Mouse (Mus musculus): ENCODE measurements at regions not wholly inside any gene's neighbourhood (a gene's known extent, or its start where the extent isn't known, plus 50 kb on each side); places are given as distances from the start of the nearest gene placed in this dataset.

DNA sequence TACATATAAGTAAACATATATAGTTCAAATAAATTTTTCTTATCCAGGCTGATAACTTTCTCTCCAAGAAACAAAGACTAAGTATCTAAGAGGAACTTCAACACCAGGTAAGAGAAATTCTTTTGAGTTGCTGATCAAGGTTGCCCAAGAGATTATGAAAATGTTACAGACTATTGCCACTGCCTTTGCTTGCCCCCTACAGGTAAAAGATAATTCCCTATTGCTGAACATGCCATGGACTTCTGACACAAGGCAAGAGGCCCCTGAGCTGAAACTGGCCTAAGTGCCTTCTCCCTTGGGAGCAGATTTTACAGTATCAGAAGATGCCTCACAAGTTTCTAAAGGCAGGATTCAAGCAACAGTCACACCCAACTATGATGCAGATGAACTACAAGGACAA lies 2914.2 kb upstream of the Gm6569 start:
- no peak overlapping the region for H3K9ac ChIP-seq (replicated peaks)
- H3K36me3 ChIP-seq (replicated peaks; ENCODE audit: control insufficient read depth, insufficient read depth, low read depth), result no peaks in the 10 kb centered on the region
- DNase-seq (ENCODE audit: low read depth in 3 of 3, low spot score in 3 of 3) (no peak), ATAC-seq (ENCODE audit: insufficient read depth) (no peak)
- no peak overlapping the region for H3K4me2 ChIP-seq (ENCODE audit: low read depth)
- H3K4me3 ChIP-seq (ENCODE audit: insufficient read depth in 1 of 2, low read depth in 2 of 2, low read length in 2 of 2), result no peak overlapping the region
- H3K9me3 ChIP-seq (ENCODE audit: control insufficient read depth, low read length), result no peaks in the 10 kb centered on the region
- H3K27ac ChIP-seq, result no peak overlapping the region
- no peak for TF ChIP-seq CTCF (IDR thresholded peaks at IDR 0.05; ENCODE audit: low read depth)
- no peak for TF ChIP-seq EP300 (IDR thresholded peaks at IDR 0.05; ENCODE audit: low read depth)
- no peaks in the 10 kb centered on the region for H3K4me1 ChIP-seq (replicated peaks; ENCODE audit: control insufficient read depth in 2 of 2, insufficient read depth in 2 of 2, low read length in 1 of 2)
- no peaks in the 10 kb centered on the region for H3K27me3 ChIP-seq (ENCODE audit: control insufficient read depth, insufficient read depth, low read length)

DNA sequence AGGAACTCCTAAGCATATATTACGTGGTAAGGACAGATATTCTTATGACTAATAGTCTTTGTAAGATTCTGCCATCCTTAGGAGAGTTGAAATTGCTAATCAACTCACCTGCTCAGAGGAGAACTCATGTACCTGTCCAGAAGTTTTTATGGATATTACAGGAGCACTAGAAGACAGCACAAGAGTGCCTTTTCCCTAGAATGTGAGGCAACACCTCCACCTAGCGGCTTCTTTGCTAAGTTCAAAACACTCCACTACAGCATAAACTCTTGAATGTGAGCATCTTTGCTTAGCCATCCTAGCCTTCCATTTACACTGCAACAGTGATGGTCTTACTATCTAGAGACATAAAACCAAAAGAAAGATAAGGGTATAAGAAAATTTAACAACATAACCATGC lies 2913.5 kb upstream of the Gm6569 start:
- WGBS (ENCODE audit: insufficient replicate concordance), result 24% methylated on average over 2 of the region's 2 CpGs
- ATAC-seq (ENCODE audit: insufficient read depth) (no peak), DNase-seq (ENCODE audit: low read depth in 3 of 3, low spot score in 3 of 3) (peak in 1 of 3 experiments; percentile 2)
- no peak overlapping the region for H3K9ac ChIP-seq (replicated peaks)
- no peak overlapping the region for H3K4me2 ChIP-seq (ENCODE audit: low read depth)
- H3K4me1 ChIP-seq (replicated peaks; ENCODE audit: control insufficient read depth in 2 of 2, insufficient read depth in 2 of 2, low read length in 1 of 2), result no peaks in the 10 kb centered on the region
- H3K36me3 ChIP-seq (replicated peaks; ENCODE audit: control insufficient read depth, insufficient read depth, low read depth), result no peaks in the 10 kb centered on the region
- no peak overlapping the region for H3K27ac ChIP-seq
- no peaks in the 10 kb centered on the region for H3K27me3 ChIP-seq (ENCODE audit: control insufficient read depth, insufficient read depth, low read length)
- TF ChIP-seq CTCF (IDR thresholded peaks at IDR 0.05; ENCODE audit: low read depth) (peak; percentile 36; the same call in 1 of the 2 replicates), EP300 (IDR thresholded peaks at IDR 0.05; ENCODE audit: low read depth) (no peak)
- no peak overlapping the region for H3K4me3 ChIP-seq (ENCODE audit: insufficient read depth in 1 of 2, low read depth in 2 of 2, low read length in 2 of 2)
- no peaks in the 10 kb centered on the region for H3K9me3 ChIP-seq (ENCODE audit: control insufficient read depth, low read length)

All from liver, embryonic 14.5 days (tissue).